Mouse (Mus musculus): ENCODE results near the gene Flrt1. TPM values are rescaled to one million over a fixed set of nuclear protein-coding genes. Genes with fewer than 3 reads are reported as not detected.
A peak's percentile ranks its signal among the peaks of the same experiment; 100 is the strongest.

Flrt1 gene
- total RNA-seq (2021) = 10 to 100 TPM; 33.0 to 35.2 TPM
- long read RNA-seq, experiment 1, partial matches to known transcripts = 1 of 4 reads
- long read RNA-seq, experiment 1, other reads (novel, unspliced or antisense) = 3 of 4 reads
- long read RNA-seq, experiment 2 = 0 reads

- intact Hi-C loops (cut with DNase I) = no loop called here
- DNase-seq (ENCODE audit: low spot score in 2 of 2) = no peak
Measured at GRCm38 (mm10) chr19:7105544-7105943, at the start of gene Flrt1. Gene Flrt1 (minus strand): TSS chr19:7105729.

GRCm38 (mm10) chr19:7155196-7155595, 49.7 kb upstream of the Flrt1 start:
- intact Hi-C loops (cut with DNase I) = no loop called here
- peak in 1 of 2 experiments; percentile 62 for DNase-seq (ENCODE audit: low spot score in 2 of 2)

GRCm38 (mm10) chr19:7153232-7153631, 47.7 kb upstream of the Flrt1 start:
- DNase-seq (ENCODE audit: low spot score in 2 of 2) = peak in 1 of 2 experiments; percentile 41
- intact Hi-C loops (cut with DNase I) = no loop called here

- DNase-seq (ENCODE audit: low spot score in 2 of 2) = no peak
- intact Hi-C loops (cut with DNase I) = no loop called here
Measured at GRCm38 (mm10) chr19:7151927-7152653, 46.6 kb upstream of the Flrt1 start.

GRCm38 (mm10) chr19:7151300-7151926, 45.9 kb upstream of the Flrt1 start:
- DNase-seq (ENCODE audit: low spot score in 2 of 2) = no peak
- intact Hi-C loops (cut with DNase I) = no loop called here

- DNase-seq (ENCODE audit: low spot score in 2 of 2) = no peak
- intact Hi-C loops (cut with DNase I) = no loop called here
Measured at GRCm38 (mm10) chr19:7149158-7149685, 43.7 kb upstream of the Flrt1 start.

- peak in 1 of 2 experiments; percentile 58 for DNase-seq (ENCODE audit: low spot score in 2 of 2)
- intact Hi-C loops (cut with DNase I) = no loop called here
Measured at GRCm38 (mm10) chr19:7148541-7149085, 43.1 kb upstream of the Flrt1 start.

GRCm38 (mm10) chr19:7148096-7148495, 42.6 kb upstream of the Flrt1 start:
- DNase-seq (ENCODE audit: low spot score in 2 of 2) = peak; percentile 56 to 61
- intact Hi-C loops (cut with DNase I) = no loop called here

GRCm38 (mm10) chr19:7146376-7146775, 40.8 kb upstream of the Flrt1 start:
- intact Hi-C loops (cut with DNase I) = no loop called here
- DNase-seq (ENCODE audit: low spot score in 2 of 2) = no peak

- DNase-seq (ENCODE audit: low spot score in 2 of 2) = no peak
- intact Hi-C loops (cut with DNase I) = no loop called here
Measured at GRCm38 (mm10) chr19:7144458-7144857, 38.9 kb upstream of the Flrt1 start.

GRCm38 (mm10) chr19:7143854-7144253, 38.3 kb upstream of the Flrt1 start:
- peak; percentile 44 to 76 for DNase-seq (ENCODE audit: low spot score in 2 of 2)
- intact Hi-C loops (cut with DNase I) = no loop called here

GRCm38 (mm10) chr19:7142207-7142915, 36.8 kb upstream of the Flrt1 start:
- intact Hi-C loops (cut with DNase I) = no loop called here
- peak in 1 of 2 experiments; percentile 62 for DNase-seq (ENCODE audit: low spot score in 2 of 2)

- peak; percentile 44 to 53 for DNase-seq (ENCODE audit: low spot score in 2 of 2)
- intact Hi-C loops (cut with DNase I) = no loop called here
Measured at GRCm38 (mm10) chr19:7140856-7141421, 35.4 kb upstream of the Flrt1 start.

GRCm38 (mm10) chr19:7140373-7140772, 34.8 kb upstream of the Flrt1 start:
- intact Hi-C loops (cut with DNase I) = no loop called here
- DNase-seq (ENCODE audit: low spot score in 2 of 2) = no peak

- intact Hi-C loops (cut with DNase I) = no loop called here
- DNase-seq (ENCODE audit: low spot score in 2 of 2) = no peak
Measured at GRCm38 (mm10) chr19:7139321-7139720, 33.8 kb upstream of the Flrt1 start.

- intact Hi-C loops (cut with DNase I) = no loop called here
Measured at GRCm38 (mm10) chr19:7138327-7138726, 32.8 kb upstream of the Flrt1 start.

GRCm38 (mm10) chr19:7136714-7137498, 31.4 kb upstream of the Flrt1 start:
- intact Hi-C loops (cut with DNase I) = no loop called here
- DNase-seq (ENCODE audit: low spot score in 2 of 2) = no peak

More at GRCm38 (mm10) chr19:7138327-7138726, 32.8 kb upstream of the Flrt1 start:
- DNase-seq (ENCODE audit: low spot score in 2 of 2) = no peak

- intact Hi-C loops (cut with DNase I) = no loop called here
- DNase-seq (ENCODE audit: low spot score in 2 of 2) = no peak
Measured at GRCm38 (mm10) chr19:7136016-7136415, 30.5 kb upstream of the Flrt1 start.

- intact Hi-C loops (cut with DNase I) = no loop called here
- no peak for DNase-seq (ENCODE audit: low spot score in 2 of 2)
Measured at GRCm38 (mm10) chr19:7135525-7135924, 30.0 kb upstream of the Flrt1 start.

Measured in left cerebral cortex, postnatal 14 days (tissue).